Comparison of ENCODE assay signal across 11 mouse cellular contexts in genomic region chr10:121627216-121627852, GRCm38 (mm10). TPM values are rescaled to one million over a fixed set of nuclear protein-coding genes. Genes with fewer than 3 reads are reported as not detected.
DNase-seq lines count a peak whose midpoint lies in the region; ATAC-seq and TF ChIP-seq lines count a peak whose summit lies in the region.
"Had no signal": no experiment of that assay in that cellular context is flagged by ENCODE, and none has a peak within 500 bp of the region (broad histone marks: within the 10 kb centered on the region; RNA-seq: fewer than 3 reads in every experiment).

No protein-coding gene starts in this region.

- no peak for DNase-seq in forebrain, postnatal 0 days
- DNase-seq in liver, adult 2 months (ENCODE audit: extremely low read depth, low read depth, low spot score): no peak
- no peak for DNase-seq in liver
- DNase-seq in embryonic facial prominence, embryonic 14.5 days (ENCODE audit: low spot score): no peak
- DNase-seq in liver, postnatal 0 days: no peak
- no peak for DNase-seq in embryo, embryonic 10.5 days (ENCODE audit: low spot score)
- DNase-seq: kidney, postnatal 4 days had no signal

- no peak for TF ChIP-seq POLR2A in liver, adult 2 months (IDR thresholded peaks at IDR 0.05; ENCODE audit: extremely low read depth, insufficient read depth, low read length)

- no peaks in the 10 kb centered on the region for H3K9me3 ChIP-seq in forebrain, embryonic 12.5 days
- H3K9me3 ChIP-seq in forebrain, postnatal 0 days (ENCODE audit: low read length): no peaks in the 10 kb centered on the region
- no peaks in the 10 kb centered on the region for H3K9me3 ChIP-seq in embryonic facial prominence, embryonic 14.5 days (ENCODE audit: control insufficient read depth, low read length)
- no peaks in the 10 kb centered on the region for H3K9me3 ChIP-seq in liver, postnatal 0 days (ENCODE audit: low read length)

- H3K4me3 ChIP-seq in forebrain, embryonic 12.5 days (replicated peaks): no peak overlapping the region
- no peak overlapping the region for H3K4me3 ChIP-seq in forebrain, postnatal 0 days (ENCODE audit: low read depth, low read length)
- peak overlapping the region; percentile 43 for H3K4me3 ChIP-seq in liver, adult 2 months (ENCODE audit: insufficient read depth, low read depth, low read length)
- H3K4me3 ChIP-seq in embryonic facial prominence, embryonic 14.5 days (ENCODE audit: low read depth, low read length): no peak overlapping the region
- no peak overlapping the region for H3K4me3 ChIP-seq in liver, postnatal 0 days (ENCODE audit: low read depth, low read length)

- peaks cover 12% of the 10 kb centered on the region for H3K4me1 ChIP-seq in forebrain, embryonic 12.5 days
- H3K4me1 ChIP-seq in forebrain, postnatal 0 days (ENCODE audit: insufficient read depth): peaks cover 15% of the 10 kb centered on the region
- H3K4me1 ChIP-seq in liver, adult 2 months (ENCODE audit: control insufficient read depth, insufficient read depth, low read length): peaks cover 19% of the 10 kb centered on the region
- H3K4me1 ChIP-seq in embryonic facial prominence, embryonic 14.5 days (ENCODE audit: control insufficient read depth, insufficient read depth, low read length): peaks cover 13% of the 10 kb centered on the region
- peaks cover 17% of the 10 kb centered on the region; the same call in 1 of the 2 replicates for H3K4me1 ChIP-seq in liver, postnatal 0 days (ENCODE audit: insufficient read depth)

- peaks cover 3% of the 10 kb centered on the region; the same call in 1 of the 2 replicates for H3K36me3 ChIP-seq in forebrain, embryonic 12.5 days (replicated peaks)
- 0 out of 2 replicates have a peak, but pooled peaks cover 2% of the 10 kb centered on the region for H3K36me3 ChIP-seq in forebrain, postnatal 0 days (ENCODE audit: insufficient read depth)
- H3K36me3 ChIP-seq in liver, adult 2 months (ENCODE audit: control insufficient read depth, insufficient read depth, low read length): no peaks in the 10 kb centered on the region
- peaks cover 6% of the 10 kb centered on the region for H3K36me3 ChIP-seq in embryonic facial prominence, embryonic 14.5 days (ENCODE audit: control insufficient read depth, insufficient read depth, low read length)
- peaks cover 1% of the 10 kb centered on the region; the same call in 1 of the 2 replicates for H3K36me3 ChIP-seq in liver, postnatal 0 days (replicated peaks; ENCODE audit: insufficient read depth, low read length)

- no peak for TF ChIP-seq CTCF in forebrain, postnatal 0 days (IDR thresholded peaks at IDR 0.05; ENCODE audit: low read depth)
- no peak for TF ChIP-seq CTCF in liver, adult 2 months (IDR thresholded peaks at IDR 0.05; ENCODE audit: low read depth, low read length)
- no peak for TF ChIP-seq CTCF in liver, postnatal 0 days (IDR thresholded peaks at IDR 0.05; ENCODE audit: low read depth)

- no peak for TF ChIP-seq EP300 in liver, postnatal 0 days (IDR thresholded peaks at IDR 0.05; ENCODE audit: low read depth)

- H3K9ac ChIP-seq in forebrain, embryonic 12.5 days: no peak overlapping the region
- H3K9ac ChIP-seq in forebrain, postnatal 0 days: no peak overlapping the region
- H3K9ac ChIP-seq in liver, adult 2 months (ENCODE audit: low read depth, low read length): no peak overlapping the region
- no peak overlapping the region for H3K9ac ChIP-seq in embryonic facial prominence, embryonic 14.5 days (ENCODE audit: low read depth, low read length)
- H3K9ac ChIP-seq in liver, postnatal 0 days (replicated peaks): no peak overlapping the region; the same call in 1 of the 2 replicates

- no peak overlapping the region for H3K27ac ChIP-seq in forebrain, embryonic 12.5 days
- no peak overlapping the region for H3K27ac ChIP-seq in forebrain, postnatal 0 days (ENCODE audit: low read depth, low read length)
- H3K27ac ChIP-seq in liver, adult 2 months (replicated peaks; ENCODE audit: insufficient read depth, low read depth, low read length): peak overlapping the region; percentile 90; the same call in 1 of the 2 replicates
- H3K27ac ChIP-seq in embryonic facial prominence, embryonic 14.5 days (replicated peaks; ENCODE audit: low read depth, low read length): no peak overlapping the region
- H3K27ac ChIP-seq in liver, postnatal 0 days (ENCODE audit: low read depth): peak overlapping the region; percentile 66; the same call in 1 of the 2 replicates

- 87% methylated on average over 10 of the region's 10 CpGs for WGBS in forebrain, embryonic 12.5 days
- WGBS in forebrain, postnatal 0 days: 85% methylated on average over 10 of the region's 10 CpGs
- WGBS in liver, adult 2 months: 81% methylated on average over 10 of the region's 10 CpGs
- 81% methylated on average over 10 of the region's 10 CpGs for WGBS in embryonic facial prominence, embryonic 14.5 days
- WGBS in liver, postnatal 0 days (ENCODE audit: insufficient replicate concordance): 71% methylated on average over 10 of the region's 10 CpGs

- H3K4me2 ChIP-seq in forebrain, embryonic 12.5 days: peak overlapping the region; percentile 70; the same call in 1 of the 2 replicates
- H3K4me2 ChIP-seq in forebrain, postnatal 0 days (ENCODE audit: low read depth): no peak overlapping the region
- peak overlapping the region; percentile 52; the same call in 1 of the 2 replicates for H3K4me2 ChIP-seq in embryonic facial prominence, embryonic 14.5 days (ENCODE audit: low read depth, low read length)
- peak overlapping the region; percentile 87 for H3K4me2 ChIP-seq in liver, postnatal 0 days (ENCODE audit: low read depth, low read length)

- peaks cover 9% of the 10 kb centered on the region; the same call in 1 of the 2 replicates for H3K79me2 ChIP-seq in liver, adult 2 months (ENCODE audit: control insufficient read depth, insufficient read depth, low read length)

- no peak for ATAC-seq in forebrain, embryonic 12.5 days (ENCODE audit: low FRiP score)
- ATAC-seq in forebrain, postnatal 0 days: no peak
- ATAC-seq in embryonic facial prominence, embryonic 14.5 days (ENCODE audit: low read depth): no peak
- ATAC-seq in liver, postnatal 0 days: no peak
- ATAC-seq in inflammation-experienced regulatory T-cells, adult 6 months: no peak

- no peaks in the 10 kb centered on the region for H3K27me3 ChIP-seq in forebrain, embryonic 12.5 days
- H3K27me3 ChIP-seq in forebrain, postnatal 0 days (ENCODE audit: insufficient read depth, low read length): no peaks in the 10 kb centered on the region
- no peaks in the 10 kb centered on the region for H3K27me3 ChIP-seq in liver, adult 2 months (ENCODE audit: control insufficient read depth, insufficient read depth, low read length)
- H3K27me3 ChIP-seq in embryonic facial prominence, embryonic 14.5 days (replicated peaks; ENCODE audit: control insufficient read depth, insufficient read depth, low read length): no peaks in the 10 kb centered on the region
- H3K27me3 ChIP-seq in liver, postnatal 0 days (ENCODE audit: insufficient read depth, low read length): no peaks in the 10 kb centered on the region

RNA-seq across cellular contexts. Expression of gene Xpot, which starts 1.2 kb away (rescaled TPM):
- 59.0 and 63.1 TPM in 2 replicates for polyA plus RNA-seq in forebrain, embryonic 12.5 days (2016; fragmentation: Nextera tagmentation; extraction: Ambion mirVana)
- total RNA-seq in forebrain, postnatal 0 days (2014; rRNA removed): 75.1 and 92.7 TPM in 2 replicates
- polyA plus RNA-seq in forebrain, postnatal 0 days (2015; fragmentation: Nextera tagmentation; extraction: Ambion mirVana): 23.5 and 28.1 TPM in 2 replicates
- total RNA-seq in liver, adult 2 months (2014; rRNA removed): 55.5 and 66.8 TPM in 2 replicates
- polyA plus RNA-seq in liver, adult 2 months (2012; rRNA removed): 67.4 and 71.7 TPM in 2 replicates
- 54.9 and 62.5 TPM in 2 replicates for polyA plus RNA-seq in embryonic facial prominence, embryonic 14.5 days (2014; fragmentation: Nextera tagmentation; extraction: Ambion mirVana)
- polyA plus RNA-seq in liver, postnatal 0 days (2015; fragmentation: Nextera tagmentation; extraction: Ambion mirVana): 17.5 and 19.4 TPM in 2 replicates
- 10 to 100 TPM; 12.6 to 20.3 (median 19.9) TPM for polyA plus RNA-seq in inflammation-experienced regulatory T-cells, adult 6 months (2017; shearing (Covaris generic))

RNA-seq across cellular contexts. Expression of gene D930020B18Rik, which starts 14.1 kb away (rescaled TPM):
- 0.63 and 1.3 TPM in 2 replicates for polyA plus RNA-seq in forebrain, embryonic 12.5 days (2016; fragmentation: Nextera tagmentation; extraction: Ambion mirVana)
- 0.62 and 0.90 TPM in 2 replicates for total RNA-seq in forebrain, postnatal 0 days (2014; rRNA removed)
- polyA plus RNA-seq in forebrain, postnatal 0 days (2015; fragmentation: Nextera tagmentation; extraction: Ambion mirVana): 0.21 and 0.31 TPM in 2 replicates
- not detected in 2 replicates for total RNA-seq in liver, adult 2 months (2014; rRNA removed)
- not detected in 2 replicates for polyA plus RNA-seq in liver, adult 2 months (2012; rRNA removed)
- polyA plus RNA-seq in embryonic facial prominence, embryonic 14.5 days (2014; fragmentation: Nextera tagmentation; extraction: Ambion mirVana): 1.7 and 2.2 TPM in 2 replicates
- not detected in 2 replicates for polyA plus RNA-seq in liver, postnatal 0 days (2015; fragmentation: Nextera tagmentation; extraction: Ambion mirVana)
- 1 to 10 TPM in 2 of 3 experiments, not detected in 1; 1.4 TPM for polyA plus RNA-seq in inflammation-experienced regulatory T-cells, adult 6 months (2017; shearing (Covaris generic))
- polyA plus RNA-seq: C2C12, macrophage had no signal

RNA-seq across cellular contexts. Expression of gene Tbk1, which starts 40.7 kb away (rescaled TPM):
- 37.5 and 39.4 TPM in 2 replicates for polyA plus RNA-seq in forebrain, embryonic 12.5 days (2016; fragmentation: Nextera tagmentation; extraction: Ambion mirVana)
- total RNA-seq in forebrain, postnatal 0 days (2014; rRNA removed): 30.9 and 34.2 TPM in 2 replicates
- polyA plus RNA-seq in forebrain, postnatal 0 days (2015; fragmentation: Nextera tagmentation; extraction: Ambion mirVana): 17.5 and 23.7 TPM in 2 replicates
- 24.7 and 25.3 TPM in 2 replicates for total RNA-seq in liver, adult 2 months (2014; rRNA removed)
- polyA plus RNA-seq in liver, adult 2 months (2012; rRNA removed): 7.1 and 8.2 TPM in 2 replicates
- polyA plus RNA-seq in embryonic facial prominence, embryonic 14.5 days (2014; fragmentation: Nextera tagmentation; extraction: Ambion mirVana): 28.6 and 32.4 TPM in 2 replicates
- polyA plus RNA-seq in liver, postnatal 0 days (2015; fragmentation: Nextera tagmentation; extraction: Ambion mirVana): 11.4 and 14.4 TPM in 2 replicates
- 10 to 100 TPM; 82.8 to 83.5 (median 83.2) TPM for polyA plus RNA-seq in inflammation-experienced regulatory T-cells, adult 6 months (2017; shearing (Covaris generic))

Comparison
In these comparisons a context has a peak if more than half of its experiments do, and no peak if none do; other contexts are left out.
1. H3K27ac ChIP-seq: peak in liver, adult 2 months (single experiment) and liver, postnatal 0 days (single experiment); none in forebrain, embryonic 12.5 days (single experiment), forebrain, postnatal 0 days (single experiment) and embryonic facial prominence, embryonic 14.5 days (single experiment).